Mouse (Mus musculus) heart, postnatal 36 days (tissue): ENCODE measurements around the gene Vmn1r19. TPM values are rescaled to one million over a fixed set of nuclear protein-coding genes. Genes with fewer than 3 reads are reported as not detected.
"Not testable (repeated sequence)": the region's sequence is repeated elsewhere in the genome, so short reads cannot be mapped to it uniquely, and the experiment has no call there.

Experiments used
- DNase-seq, 2 experiments: peaks; one replicate each; pipeline ENCODE4 v3.0.0; 2021 to 2022
- intact Hi-C: fragments of 180-260 bp; cut with DNase I; formaldehyde crosslinking; loops from one replicate; pipeline ENCODE4 v1.15.1; 2025
- total RNA-seq, 2 experiments: library from RNA; stranded (reverse); gene quantifications; 2 replicates each; pipeline ENCODE4 v1.2.3; 2021

Vmn1r19 gene
- not detected for total RNA-seq

DNA sequence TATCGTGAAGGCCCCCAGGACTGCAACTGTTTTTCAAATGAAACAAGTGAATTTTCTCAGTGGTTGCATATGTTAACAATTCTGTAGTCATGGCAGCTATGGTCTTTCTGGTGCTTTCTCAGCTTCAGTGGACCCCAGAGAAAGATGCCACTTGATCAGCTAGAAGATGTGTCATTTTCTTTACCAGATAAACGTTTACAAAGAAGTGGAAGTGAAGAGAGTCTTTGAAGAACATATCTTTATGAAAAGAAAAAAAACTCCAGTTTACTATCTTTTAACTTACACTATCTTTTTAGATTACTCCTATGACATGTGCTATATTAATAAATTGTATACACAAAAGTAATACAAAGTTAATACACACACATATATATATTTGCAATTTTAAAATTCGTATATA, at the start of gene Vmn1r19:
TSS of gene Vmn1r19 (plus strand) at position 301 of the 400 bp plus-strand sequence.
- intact Hi-C loops, DNase-seq: not testable (repeated sequence)

GRCm38 (mm10) chr6:57356864-57357263, 46.7 kb upstream of the Vmn1r19 start:
- intact Hi-C loops, result no loop called here
- DNase-seq, result no peak

GRCm38 (mm10) chr6:57363627-57364026, 40.0 kb upstream of the Vmn1r19 start, which contains the start of gene Vmn1r17:
TSS of gene Vmn1r17 (minus strand) at chr6:57363727.
- intact Hi-C loops, result loop anchor here (5.0 kb wide), 1 partner anchor 1109 kb away; no protein-coding TSS in a partner anchor

DNA sequence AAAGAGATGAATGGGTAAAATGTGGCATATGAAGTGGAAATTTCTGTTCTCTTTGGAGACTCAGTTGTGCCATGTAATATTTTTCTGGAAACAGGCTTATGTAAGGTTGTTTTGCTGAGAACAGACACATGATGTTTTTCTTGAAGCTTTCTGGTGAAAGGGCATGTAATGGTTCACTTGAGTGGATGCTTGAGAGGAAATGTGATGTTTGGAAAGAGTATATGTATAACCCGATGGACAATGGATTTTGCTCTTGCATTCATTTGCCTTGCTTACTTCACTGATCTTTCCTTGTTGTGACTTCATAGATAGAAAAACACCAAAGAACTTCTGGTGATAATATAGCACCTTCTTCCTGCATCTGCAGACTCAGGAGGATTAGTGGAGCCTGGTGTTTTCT, 37.7 kb upstream of the Vmn1r19 start:
- DNase-seq, intact Hi-C loops: not testable (repeated sequence)

More at GRCm38 (mm10) chr6:57363627-57364026, 40.0 kb upstream of the Vmn1r19 start, which contains the start of gene Vmn1r17:
- no peak for DNase-seq

DNA sequence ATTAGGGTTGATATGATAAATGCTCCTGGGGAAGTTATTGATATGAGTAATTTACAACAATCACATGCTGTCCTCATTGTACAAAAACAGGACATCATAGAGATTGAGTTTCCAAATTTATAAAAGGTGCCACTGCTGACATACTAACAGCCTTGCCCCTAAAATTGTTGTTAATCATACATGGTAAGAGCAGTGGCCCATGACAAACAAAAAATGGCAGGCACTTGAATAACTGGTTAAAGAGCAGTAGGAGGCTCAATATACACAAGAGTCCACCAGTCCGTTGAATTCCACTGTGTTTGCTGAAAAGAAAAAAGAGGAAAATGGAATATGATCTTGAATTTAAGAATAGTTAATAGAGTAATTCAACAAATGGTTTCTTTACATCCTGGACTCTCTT, 36.1 kb upstream of the Vmn1r19 start:
- intact Hi-C loops, result no loop called here
- DNase-seq, result no peak

DNA sequence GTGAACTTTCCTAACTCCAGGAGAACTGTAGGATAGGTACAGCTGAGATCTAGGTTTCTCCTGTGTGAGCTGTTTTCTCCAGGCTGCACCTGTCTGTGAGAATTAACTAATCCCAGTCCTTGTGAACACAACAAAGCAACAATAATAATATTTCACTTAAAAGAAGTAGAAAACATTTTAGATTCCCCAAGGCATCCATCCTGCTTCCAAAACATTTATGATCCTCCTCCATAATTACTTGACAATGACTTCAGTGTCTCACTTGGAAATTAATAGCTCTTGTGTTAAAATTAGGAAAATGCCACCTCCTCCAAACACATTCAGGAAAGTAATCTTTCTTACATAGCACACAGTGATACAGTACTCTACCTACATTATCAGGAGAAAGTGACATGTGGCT, 7.9 kb upstream of the Vmn1r19 start, which contains the start of gene Vmn1r18:
TSS of gene Vmn1r18 (minus strand) at position 101 of the 400 bp plus-strand sequence.
- DNase-seq, result no peak
- intact Hi-C loops, result no loop called here

DNA sequence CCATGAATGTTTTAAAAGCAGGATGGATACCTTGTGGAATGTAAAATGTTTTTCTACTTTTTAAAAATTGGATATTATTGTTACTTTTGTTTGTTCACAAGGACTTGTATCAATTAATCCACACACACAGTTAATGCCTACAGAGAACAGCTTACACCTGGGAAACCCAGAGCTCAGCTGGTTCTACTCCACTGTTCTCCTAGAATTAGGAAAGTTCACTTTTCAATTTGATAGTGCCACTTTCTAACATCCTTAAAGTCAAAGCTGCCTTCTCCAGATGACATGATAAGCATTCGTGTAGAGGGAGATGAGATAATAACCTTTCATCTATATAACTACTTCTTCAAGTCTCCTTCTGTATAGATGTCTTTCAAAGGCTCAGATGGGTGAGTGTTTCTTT, 25.1 kb downstream of the Vmn1r19 start, which contains the start of gene Vmn1r20:
TSS of gene Vmn1r20 (plus strand) at position 301 of the 400 bp plus-strand sequence.
- no peak for DNase-seq
- intact Hi-C loops, result no loop called here

DNA sequence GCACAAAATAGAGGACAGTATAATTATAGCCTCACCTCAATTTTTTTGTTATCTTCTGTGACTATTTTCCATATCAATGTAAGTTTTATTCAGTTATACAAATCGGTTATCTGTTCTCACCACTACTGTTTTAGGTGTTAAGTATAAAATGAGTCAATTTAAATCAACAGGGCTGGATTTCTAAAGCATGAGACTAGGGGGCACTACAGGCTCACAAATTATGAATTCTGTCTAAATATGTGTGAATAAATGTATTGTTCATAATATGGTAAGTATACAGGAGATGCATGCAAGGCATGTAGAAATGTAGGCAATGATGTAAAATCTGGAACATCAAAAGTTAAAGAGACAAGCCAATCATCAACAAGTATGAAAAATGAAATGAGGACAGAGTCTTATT, 27.6 kb downstream of the Vmn1r19 start:
- intact Hi-C loops, result loop anchor here (1.0 kb wide), 1 partner anchor 139 kb away; no protein-coding TSS in a partner anchor
- no peak for DNase-seq

Other genes starting within 250 kb of the Vmn1r19 start
- gene Vmn1r12, start 246.9 kb upstream of the Vmn1r19 start, total RNA-seq, result not detected
- not detected for gene Vmn1r13, start 200.5 kb upstream of the Vmn1r19 start, total RNA-seq
- not detected for gene Vmn1r14, start 172.1 kb upstream of the Vmn1r19 start, total RNA-seq
- gene Vmn1r15, start 145.8 kb upstream of the Vmn1r19 start, total RNA-seq, result not detected
- gene Vmn1r16, start 74.3 kb upstream of the Vmn1r19 start, total RNA-seq, result not detected
- gene Vmn1r17, start 40.1 kb upstream of the Vmn1r19 start, total RNA-seq, result not detected
- gene Vmn1r18, start 8.0 kb upstream of the Vmn1r19 start, total RNA-seq, result not detected
- gene Vmn1r20, start 25.1 kb downstream of the Vmn1r19 start, total RNA-seq, result not detected
- 10 to 100 TPM; 83.9 to 90.1 TPM for gene Ppm1k, start 131.7 kb downstream of the Vmn1r19 start, total RNA-seq
- gene Herc6, start 177.2 kb downstream of the Vmn1r19 start, total RNA-seq, result 1 to 10 TPM; 2.9 to 4.9 TPM